Mouse (Mus musculus) layer of hippocampus, adult 18-20 months (tissue): ENCODE results near the gene S100a11. TPM values are rescaled to one million over a fixed set of nuclear protein-coding genes. Genes with fewer than 3 reads are reported as not detected.

Experiments used
- DNase-seq, 2 experiments: peaks; one replicate each; pipeline ENCODE4 v3.0.0; 2022; ENCODE audit warnings: low spot score in 2 of 2
- long read RNA-seq: library from polyadenylated mRNA; stranded (forward); transcript quantifications from one replicate; pipeline ENCODE4 v2.0.0, GENCODE M21; 2021
- total RNA-seq, 2 experiments: library from RNA; stranded (reverse); gene quantifications; 2 replicates each; pipeline ENCODE4 v1.2.3; 2021

S100a11 gene
- 1 to 10 TPM; 7.1 to 8.3 TPM for total RNA-seq
- long read RNA-seq, partial matches to known transcripts, result 0 of 3 reads
- long read RNA-seq, other reads (novel, unspliced or antisense), result 0 of 3 reads

DNA sequence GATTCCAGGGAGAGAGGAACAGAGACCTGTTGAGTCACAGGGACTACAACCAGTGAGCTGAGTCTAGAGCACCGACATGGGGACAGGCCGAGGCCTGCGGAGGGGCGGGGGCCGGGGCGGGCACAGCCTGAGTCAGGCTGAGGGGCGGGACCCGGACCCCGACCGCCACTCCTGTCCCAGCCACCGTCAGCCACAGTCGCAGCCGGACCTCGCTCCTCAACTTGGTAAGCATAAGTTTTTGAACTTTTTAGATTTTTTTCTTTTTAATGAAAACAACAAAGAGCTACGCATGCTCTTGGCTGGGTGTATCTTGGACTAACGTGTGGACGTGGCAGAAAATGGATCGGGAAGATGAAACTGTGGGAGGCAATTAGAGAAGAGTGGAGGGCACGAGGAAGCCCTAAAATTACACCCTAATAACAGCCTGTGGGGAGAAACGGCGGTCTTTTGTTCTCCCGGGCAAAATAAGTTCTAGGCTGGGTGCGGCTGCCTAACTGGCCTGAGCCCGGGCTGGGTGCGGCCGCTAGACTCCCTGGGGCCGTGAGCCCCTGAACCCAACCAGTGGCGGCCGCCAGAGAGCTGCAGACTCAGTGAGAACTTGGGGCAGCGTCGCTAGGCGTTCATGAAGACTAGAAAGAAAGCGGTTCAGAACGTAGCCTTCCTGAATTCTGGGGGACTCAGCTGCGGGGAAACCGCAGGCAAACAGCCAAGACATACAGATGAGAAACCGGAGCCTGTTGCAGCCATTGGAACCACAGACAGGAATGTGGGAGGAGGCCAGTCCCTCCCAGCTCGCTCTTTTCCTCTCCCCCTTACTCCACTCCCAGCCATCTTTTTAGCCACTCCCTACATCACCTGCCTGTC is at the start of gene S100a11:
Gene S100a11 (plus strand): TSS at position 159 of the 864 bp plus-strand sequence.
- DNase-seq, result no peak

DNA sequence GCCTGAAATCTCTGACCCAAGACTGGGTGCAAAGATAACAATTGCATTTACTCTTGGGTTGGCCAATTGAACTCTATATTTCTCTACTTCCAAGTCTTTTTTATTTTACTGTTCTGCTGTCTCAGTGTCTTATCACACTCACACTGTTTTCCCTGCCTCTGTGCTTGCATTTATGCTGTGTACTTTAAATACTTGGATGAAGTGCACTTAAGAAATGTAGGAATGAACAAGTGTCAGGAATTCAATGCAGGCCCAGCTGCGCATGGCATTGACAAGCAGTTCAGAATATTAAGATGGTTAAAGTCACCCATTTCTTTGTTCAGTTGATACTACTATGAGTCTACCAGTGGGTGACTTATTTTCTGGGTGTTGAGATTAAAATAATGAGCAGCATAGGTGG is 40.2 kb upstream of the S100a11 start:
- DNase-seq, result no peak

DNA sequence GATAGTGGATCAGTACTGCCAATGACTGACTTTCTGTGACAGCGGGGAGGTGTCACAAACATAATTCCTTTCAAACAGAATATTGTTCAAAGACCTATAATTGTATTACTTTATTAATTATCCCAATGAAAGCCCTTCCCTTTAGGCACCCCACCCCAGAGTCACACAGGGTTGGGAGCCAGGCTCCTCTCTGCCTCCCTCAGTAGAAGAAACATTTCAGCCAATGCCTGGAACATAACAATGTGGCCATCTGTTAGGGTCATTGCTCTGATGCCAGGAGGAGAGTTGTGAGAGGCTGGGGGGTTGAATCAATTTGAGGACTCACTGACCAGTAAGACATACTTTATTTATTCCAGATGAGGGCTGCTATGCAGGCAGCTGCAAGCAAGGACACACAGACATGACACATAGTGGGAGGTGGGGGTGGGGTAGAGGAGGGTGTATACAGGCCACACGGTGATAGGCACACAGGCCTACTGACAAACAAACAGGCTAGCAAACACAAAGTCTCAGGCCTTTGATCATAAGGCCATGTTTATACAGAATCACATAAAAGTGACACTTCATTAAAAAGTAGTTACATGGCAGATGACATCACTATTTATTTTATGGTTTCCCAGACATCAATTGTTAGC is 38.2 kb upstream of the S100a11 start:
- DNase-seq, result no peak

DNA sequence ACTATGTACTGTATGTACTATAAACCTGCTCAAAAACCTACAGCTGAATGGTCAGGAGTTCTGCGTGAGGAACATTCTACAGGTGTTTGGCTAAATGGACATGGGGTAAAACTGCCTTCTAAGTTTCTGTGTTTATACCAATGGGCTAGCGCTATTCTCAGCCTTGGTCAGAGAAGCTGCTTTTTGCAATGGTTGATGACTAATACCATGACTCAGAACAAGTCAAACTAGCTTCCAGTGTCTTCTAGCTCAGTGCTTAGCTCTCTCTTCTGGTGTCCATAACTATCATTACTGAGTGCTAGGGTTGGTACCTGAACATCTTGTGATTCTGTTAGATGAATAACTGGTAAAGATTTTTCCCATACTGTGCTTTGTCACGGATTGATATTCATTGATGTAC is 34.7 kb upstream of the S100a11 start:
- no peak for DNase-seq

DNA sequence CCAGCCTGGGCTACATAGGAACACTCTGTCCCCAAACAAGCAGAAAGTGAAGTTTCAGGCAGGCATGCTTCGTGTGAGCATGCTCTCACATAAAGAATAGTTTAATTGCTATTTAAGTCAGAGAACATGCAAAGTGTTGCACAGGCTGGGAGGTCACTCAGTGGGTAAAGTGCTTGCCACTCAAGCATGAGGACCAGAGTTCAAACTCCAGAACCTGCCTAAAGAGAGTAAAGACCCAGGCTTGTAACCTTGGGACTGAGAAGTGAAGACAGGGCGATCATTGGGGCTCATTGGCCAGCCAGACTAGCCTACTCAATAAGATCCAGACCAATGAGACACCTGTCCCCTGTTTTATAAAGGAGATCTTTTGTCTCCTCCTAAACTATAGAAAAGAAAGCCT is 31.7 kb upstream of the S100a11 start:
- no peak for DNase-seq

DNA sequence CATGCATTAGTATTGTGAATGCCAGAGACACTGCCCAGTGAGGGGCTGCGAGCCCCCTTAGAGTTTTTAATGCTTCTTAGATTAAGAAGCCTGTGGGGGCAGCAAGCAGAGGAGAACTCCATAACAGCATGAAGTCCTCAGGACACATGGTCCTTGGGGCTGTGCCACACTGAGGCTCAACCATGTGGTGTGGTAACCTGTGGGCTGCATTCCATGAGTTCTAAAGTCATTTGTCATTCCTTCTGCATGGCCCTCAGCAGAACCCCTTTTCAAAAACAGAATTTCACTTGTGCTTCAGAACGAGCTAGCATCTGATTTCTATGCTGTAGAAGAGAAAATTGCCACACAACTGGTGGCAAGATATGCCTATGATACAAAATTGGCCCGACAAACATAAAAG is 28.1 kb upstream of the S100a11 start:
- DNase-seq, result no peak

DNA sequence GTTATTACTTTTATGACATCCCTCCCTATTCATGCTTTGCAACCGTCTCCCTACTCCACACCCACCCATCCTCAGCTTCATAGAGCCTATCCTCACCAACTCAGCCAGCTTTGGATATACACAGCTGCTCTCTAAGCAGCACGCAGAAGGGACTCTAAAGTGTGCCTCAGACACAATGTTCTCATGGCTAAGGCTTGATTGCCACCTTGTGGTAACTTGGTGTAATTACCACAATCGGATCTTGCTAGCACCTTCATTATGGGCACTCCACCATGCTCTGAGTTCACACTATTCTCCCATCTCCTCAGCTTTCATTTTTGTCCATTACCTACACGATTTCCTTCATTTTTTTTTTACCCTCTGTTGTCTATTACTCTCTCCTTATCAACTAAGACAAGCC is 26.3 kb upstream of the S100a11 start:
- DNase-seq, result peak; percentile 44 to 83

DNA sequence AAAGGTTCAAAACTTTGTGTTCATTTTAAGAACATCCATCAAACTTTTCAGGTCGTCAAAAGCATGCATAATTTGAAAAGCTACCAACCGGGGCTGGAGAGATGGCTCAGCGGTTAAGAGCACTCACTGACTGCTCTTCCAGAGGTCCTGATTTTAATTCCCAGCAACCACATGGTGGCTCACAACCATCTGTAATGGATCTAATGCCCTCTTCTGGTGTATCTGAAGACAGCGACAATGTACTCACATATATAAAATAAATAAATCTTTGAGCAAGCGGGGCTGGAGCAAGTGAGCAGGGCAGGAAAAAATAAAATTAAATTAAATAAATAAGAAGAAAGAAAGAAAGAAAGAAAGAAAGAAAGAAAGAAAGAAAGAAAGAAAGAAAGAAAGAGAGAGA is 25.5 kb upstream of the S100a11 start:
- peak in 1 of 2 experiments; percentile 6 for DNase-seq

DNA sequence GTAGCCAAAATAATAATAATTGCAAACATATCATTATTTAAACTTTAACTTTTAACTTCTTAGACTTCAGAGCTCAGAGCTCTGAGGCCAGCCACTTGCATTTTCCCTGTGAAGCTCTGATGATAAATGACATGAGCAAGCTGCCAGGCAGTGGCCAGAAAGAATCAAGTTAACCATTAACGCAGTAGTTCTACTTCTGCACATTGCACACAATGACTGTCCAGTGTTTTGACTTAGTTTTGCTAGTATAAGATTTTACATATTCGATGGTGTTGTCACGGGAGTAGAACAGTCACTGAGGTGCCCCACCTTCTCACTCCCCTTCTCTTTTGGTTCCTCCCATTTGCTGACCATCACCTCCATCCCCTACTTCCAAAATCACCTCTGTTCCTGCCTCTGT is 23.2 kb upstream of the S100a11 start:
- DNase-seq, result no peak

DNA sequence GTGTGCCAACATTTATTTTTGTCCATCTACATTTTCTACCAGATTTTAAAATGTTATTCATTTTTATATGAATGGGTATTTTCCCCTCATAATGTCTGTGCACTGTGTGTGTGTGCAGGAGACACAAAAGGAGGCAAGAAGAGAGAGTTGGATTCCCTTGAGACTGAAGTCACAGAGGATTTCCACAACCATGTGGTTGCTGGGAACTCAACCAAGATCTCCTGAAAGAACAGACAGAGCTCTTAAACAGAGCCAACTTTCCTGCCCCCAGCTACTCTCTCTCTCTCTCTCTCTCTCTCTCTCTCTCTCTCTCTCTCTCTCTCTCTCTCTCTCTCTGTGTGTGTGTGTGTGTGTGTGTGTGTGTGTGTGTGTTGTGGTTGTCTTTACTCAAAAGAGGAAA is 21.2 kb upstream of the S100a11 start:
- DNase-seq, result no peak

DNA sequence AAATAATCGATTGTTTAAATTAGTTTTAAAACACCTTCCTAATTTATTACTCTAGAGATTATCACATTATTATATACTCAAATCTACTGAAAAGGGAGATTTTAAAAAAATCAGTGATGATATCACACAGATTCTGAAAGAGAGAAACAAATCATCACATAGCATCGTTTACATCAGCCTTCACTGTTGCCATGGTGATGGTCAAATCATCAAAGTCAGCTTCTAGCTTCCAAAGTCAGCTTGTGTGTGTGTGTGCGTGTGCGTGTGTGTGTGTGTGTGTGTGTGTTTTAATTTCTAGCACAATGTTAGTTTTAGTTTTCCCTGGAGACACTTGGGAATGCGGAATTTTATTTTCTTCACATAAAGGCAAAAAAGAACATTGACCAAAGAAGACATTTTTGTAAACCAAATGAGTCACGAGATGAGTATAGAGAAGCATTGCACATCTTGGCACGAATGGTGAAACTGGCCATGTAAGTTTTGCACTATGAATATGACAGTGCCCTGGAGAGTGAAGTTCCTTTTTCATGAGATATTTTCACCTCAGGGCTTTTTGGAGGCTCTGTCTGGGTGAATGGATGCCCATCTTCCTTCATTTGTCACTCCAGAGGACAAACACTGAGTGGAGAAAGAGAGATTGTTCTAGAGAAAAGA is 15.6 kb upstream of the S100a11 start:
- no peak for DNase-seq

DNA sequence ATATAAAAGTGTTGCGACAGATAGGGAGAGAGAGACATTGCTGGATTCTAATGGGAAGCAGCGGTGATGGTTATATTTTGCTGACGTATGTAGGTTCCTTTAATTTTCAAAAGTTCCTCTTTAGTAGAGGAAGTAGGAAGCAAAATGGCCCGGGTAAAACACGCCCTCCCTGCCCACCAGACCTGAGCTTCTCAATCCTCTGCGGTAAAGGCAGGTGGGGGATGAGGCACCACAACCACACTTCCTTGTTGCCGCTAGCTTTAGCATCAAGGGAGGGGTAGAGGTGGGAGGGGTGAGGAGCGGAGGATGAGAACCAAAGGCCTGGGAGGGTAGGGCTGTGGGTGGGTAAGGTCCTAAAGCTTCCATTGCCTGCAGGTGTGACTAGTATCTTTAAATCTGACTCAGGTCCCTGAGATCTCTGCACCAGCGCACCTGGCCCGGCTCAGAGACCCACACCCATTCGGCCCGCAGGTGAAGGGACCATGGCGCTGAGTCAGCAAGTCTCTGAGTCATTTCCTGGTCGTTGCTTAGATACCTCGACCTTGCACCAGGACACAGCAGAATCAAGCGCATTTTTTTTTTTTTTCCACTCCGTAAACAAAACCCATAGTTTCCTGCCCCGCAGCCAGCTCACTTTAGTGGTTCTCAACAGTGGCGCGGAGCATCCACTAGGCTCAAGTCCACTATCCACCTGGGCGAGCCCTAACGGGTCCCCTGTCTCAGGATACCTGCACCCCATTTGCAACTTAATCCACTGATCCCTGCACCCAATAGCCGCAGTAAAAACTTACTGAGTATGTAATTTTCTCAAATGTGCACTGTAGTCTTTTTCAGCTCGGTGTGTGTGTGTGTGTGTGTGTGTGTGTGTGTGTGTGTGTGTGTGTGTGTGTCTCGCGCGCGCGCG is 14.1 kb upstream of the S100a11 start:
- DNase-seq, result no peak

DNA sequence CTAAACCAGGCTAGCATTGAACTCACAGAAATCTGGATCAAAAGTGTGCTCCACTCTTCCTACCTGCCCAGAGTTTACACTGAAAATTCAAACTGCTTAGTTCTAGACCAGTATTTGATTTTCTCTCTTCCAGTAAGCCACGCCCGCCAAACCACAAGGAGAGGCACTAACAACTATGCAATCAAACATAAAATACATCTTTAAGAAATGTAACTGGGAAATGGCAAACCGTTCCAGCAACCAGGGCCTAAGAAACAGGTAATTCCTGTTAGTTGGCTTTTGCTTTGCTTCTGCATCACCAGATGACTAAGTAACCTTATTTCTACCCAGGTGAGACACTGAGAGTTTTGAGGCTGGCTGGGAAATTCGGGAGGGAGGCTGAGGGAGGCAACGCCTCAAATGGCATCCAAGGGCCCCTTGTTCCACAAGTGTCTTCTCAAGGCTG is 13.4 kb upstream of the S100a11 start:
- no peak for DNase-seq

DNA sequence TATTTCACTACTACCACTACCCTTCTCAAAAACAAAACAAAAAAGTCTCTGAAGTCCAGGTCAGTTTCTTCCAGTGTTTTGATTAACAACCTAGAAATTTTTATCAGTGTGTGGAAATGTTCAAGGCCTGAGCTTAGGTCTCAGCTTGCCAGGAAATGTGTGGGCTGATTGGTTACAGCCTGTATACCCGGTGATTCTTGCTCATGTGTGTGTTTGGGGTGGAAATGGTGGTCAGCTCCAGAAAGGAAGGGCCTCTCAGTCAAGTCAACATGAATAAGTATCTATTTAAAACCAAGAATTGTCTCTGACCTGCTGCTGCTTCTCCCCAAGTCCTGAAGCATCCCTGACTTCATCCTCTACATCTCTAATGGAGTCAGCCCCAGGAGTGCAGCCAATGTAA is 11.0 kb upstream of the S100a11 start:
- DNase-seq, result no peak

DNA sequence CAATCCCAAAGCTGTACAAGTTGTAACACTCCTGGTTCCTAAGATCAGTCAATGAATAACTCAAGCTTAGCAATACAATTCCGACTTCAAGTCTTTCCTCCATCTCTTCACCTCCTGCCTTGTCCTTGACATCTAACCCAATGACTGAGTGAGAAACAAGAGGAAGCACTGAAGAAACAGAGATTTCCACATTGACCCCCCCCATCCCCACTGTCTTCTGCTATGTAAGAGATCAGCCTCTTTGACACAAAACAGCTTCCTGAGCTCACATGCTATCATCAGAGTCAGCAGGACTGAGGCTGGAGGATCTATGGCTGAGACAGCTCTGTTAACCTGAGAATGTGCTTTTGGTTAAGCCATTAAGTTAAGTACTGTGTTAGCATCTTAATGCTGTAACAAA is 9.3 kb upstream of the S100a11 start:
- DNase-seq, result no peak

DNA sequence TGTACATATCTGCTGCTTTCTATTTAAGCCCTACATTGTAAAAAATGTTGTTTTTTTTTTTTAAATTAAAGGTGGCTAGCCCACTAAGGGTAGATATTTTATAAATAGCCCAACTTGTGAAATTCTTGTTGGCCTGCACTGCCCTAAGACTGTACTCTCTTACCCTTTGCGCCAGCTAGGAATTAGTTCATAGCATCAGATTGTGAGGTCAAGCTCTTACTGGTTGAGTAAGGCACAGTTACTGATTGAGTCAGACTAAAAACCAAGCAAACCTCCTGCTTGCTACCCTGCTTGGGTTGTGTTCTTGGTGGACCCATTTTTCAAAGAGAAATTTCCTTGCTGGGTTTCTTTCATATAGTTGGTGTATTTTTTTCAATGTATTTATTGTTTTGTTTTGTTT is 8.5 kb upstream of the S100a11 start:
- no peak for DNase-seq

DNA sequence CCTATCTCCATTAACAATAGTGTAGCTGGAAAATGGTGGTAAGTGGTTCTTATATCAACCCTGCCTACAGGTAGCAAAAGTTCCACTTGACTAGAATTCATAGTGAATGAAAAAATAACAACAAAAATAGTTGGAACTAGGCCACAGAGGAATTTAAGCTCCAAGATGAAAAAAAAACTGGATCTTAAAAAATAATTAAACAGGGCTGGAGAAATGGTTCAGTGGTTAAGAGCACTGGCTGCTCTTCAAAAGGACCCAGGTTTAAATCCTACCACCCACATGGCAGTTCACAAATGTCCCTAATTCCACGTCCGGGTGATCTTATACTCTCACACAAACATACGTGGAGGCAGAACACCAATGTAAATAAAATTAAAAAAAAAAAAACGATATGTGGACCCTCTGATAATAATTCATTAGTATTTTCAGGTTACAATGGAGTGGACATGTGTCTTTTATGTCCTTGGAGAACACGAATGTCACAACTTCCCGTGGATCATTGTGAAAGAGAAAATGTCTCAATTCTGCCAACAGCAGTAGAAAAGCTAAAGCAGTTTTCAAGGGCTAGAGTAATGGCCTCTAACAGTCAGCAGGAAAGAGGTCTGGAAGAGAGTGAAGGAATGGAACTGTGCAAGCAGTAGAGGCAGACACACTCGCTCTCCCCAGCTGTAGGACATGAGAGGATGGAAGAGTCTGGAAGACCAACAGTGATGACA is 7.7 kb upstream of the S100a11 start:
- no peak for DNase-seq

DNA sequence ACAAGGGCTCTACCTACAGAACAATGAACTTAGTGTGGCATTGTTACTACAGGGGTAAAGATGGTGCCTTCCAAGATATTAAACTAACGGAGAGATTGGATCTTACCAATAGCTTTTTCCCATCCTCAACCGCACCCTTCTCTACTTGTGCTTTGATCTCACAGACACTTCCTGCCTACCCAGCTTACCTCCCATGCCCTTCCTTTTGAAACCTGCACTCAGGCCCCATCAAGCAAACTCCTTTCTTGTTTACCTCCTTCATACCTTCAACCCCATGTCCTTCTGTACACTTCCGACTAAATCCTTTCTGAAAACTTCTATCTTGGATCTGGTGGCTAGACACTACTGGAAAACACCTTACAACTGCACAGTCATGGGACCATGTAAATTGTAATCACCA is 5.7 kb upstream of the S100a11 start:
- no peak for DNase-seq

DNA sequence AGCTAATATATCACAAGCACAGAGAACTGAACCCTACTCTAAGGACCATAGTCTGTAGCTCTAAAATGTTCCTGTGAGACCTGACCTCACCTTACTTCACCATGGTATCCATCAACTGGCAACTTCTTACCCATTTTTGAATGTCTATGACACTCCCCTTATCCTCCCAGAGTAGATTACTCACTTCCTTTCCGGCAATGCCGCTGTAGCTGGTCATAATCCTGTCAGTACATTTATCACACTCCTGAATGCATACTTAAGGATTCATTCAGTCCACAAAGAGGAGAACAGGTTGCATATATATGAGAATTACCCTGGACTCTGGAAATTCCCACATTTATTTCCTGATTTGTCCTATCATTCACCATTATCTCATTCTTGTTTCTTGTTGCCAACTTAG is 2.9 kb upstream of the S100a11 start:
- no peak for DNase-seq

DNA sequence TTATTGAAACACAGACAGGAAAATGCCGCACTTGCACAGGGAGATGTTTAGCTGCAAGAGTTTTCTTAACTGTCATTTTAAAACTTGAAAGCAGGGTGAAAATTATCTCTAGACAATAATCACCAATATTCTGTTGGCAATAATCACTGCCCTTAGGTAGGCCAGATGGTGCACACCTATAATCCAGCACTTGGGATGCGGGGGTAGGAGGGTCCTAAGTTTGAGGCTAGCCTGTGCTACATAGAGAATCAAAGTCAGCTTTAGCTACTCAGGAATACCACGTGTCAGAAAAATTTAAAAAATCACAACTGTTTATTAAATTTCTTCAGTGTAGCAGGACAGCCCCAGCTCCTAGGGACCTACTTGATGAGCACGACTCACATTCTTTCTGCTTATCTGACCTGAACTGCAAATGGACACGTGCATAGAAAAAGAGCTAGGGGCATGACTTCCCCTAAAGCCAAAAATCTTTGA is 395 bp upstream of the S100a11 start:
- DNase-seq, result no peak
